Mouse (Mus musculus): ENCODE data around the gene Sall2. TPM values are rescaled to one million over a fixed set of nuclear protein-coding genes. Genes with fewer than 3 reads are reported as not detected.

Gene Sall2
- total and polyA plus RNA-seq, 3 experiments: 2.3 to 7.8 (median 5.2) TPM

GRCm38 (mm10) chr14:52279747-52280120, 48.8 kb downstream of the Sall2 start:
- Histone ChIP-seq H3K4me3 (ENCODE audit: low read depth, low read length) (peak overlapping the region; percentile 86), H3K4me1 (ENCODE audit: insufficient read depth, low read depth, low read length) (peaks cover 31% of the 10 kb centered on the region), H3K36me3 (replicated peaks) (peaks cover 42% of the 10 kb centered on the region), H3K9me3 (replicated peaks) (no peaks in the 10 kb centered on the region), H3K27me3 (ENCODE audit: insufficient read depth, low read length) (no peaks in the 10 kb centered on the region)
- DNase-seq (ENCODE audit: low spot score): peak; percentile 16
- ATAC-seq (ENCODE audit: extremely low read depth, insufficient number of reproducible peaks, low FRiP score, poor library complexity, severe bottlenecking): no peak
- TF ChIP-seq GATA2 (IDR thresholded peaks at IDR 0.05; ENCODE audit: borderline replicate concordance, low read depth, low read length) (no peak), GATA1 (IDR thresholded peaks at IDR 0.05; ENCODE audit: borderline replicate concordance, low read length) (no peak), TAL1 (conservative IDR thresholded peaks at IDR 0.05; ENCODE audit: low read depth, low read length) (no peak), POLR2AphosphoS5 (IDR thresholded peaks at IDR 0.05; ENCODE audit: insufficient replicate concordance, low read depth, low read length) (no peak), CTCF (IDR thresholded peaks at IDR 0.05; ENCODE audit: low read depth, low read length) (no peak)

GRCm38 (mm10) chr14:52278932-52279746, 49.4 kb downstream of the Sall2 start, which contains the start of the genes Tox4 and Rab2b:
Gene Tox4 (plus strand): TSS chr14:52279146.
Gene Rab2b (minus strand): TSS chr14:52279545.
- ATAC-seq (ENCODE audit: extremely low read depth, insufficient number of reproducible peaks, low FRiP score, poor library complexity, severe bottlenecking) (peak; percentile 97), DNase-seq (ENCODE audit: low spot score) (peak; percentile 95)
- Histone ChIP-seq H3K27me3 (ENCODE audit: insufficient read depth, low read length) (no peaks in the 10 kb centered on the region), H3K36me3 (replicated peaks) (peaks cover 41% of the 10 kb centered on the region), H3K4me3 (ENCODE audit: low read depth, low read length) (peak within 1 kb of the TSS; percentile 86), H3K9me3 (replicated peaks) (no peaks in the 10 kb centered on the region), H3K4me1 (ENCODE audit: insufficient read depth, low read depth, low read length) (peaks cover 29% of the 10 kb centered on the region)
- TF ChIP-seq TAL1 (conservative IDR thresholded peaks at IDR 0.05; ENCODE audit: low read depth, low read length): no peak
- TF ChIP-seq POLR2AphosphoS5 (IDR thresholded peaks at IDR 0.05; ENCODE audit: insufficient replicate concordance, low read depth, low read length): no peak
- TF ChIP-seq GATA1 (IDR thresholded peaks at IDR 0.05; ENCODE audit: borderline replicate concordance, low read length): no peak
- peak; percentile 80; the same call in 1 of the 2 replicates for TF ChIP-seq CTCF (IDR thresholded peaks at IDR 0.05; ENCODE audit: low read depth, low read length)
- no peak for TF ChIP-seq GATA2 (IDR thresholded peaks at IDR 0.05; ENCODE audit: borderline replicate concordance, low read depth, low read length)

GRCm38 (mm10) chr14:52277210-52277609, 51.4 kb downstream of the Sall2 start:
- DNase-seq (ENCODE audit: low spot score) (no peak), ATAC-seq (ENCODE audit: extremely low read depth, insufficient number of reproducible peaks, low FRiP score, poor library complexity, severe bottlenecking) (no peak)
- Histone ChIP-seq H3K4me3 (ENCODE audit: low read depth, low read length) (no peak overlapping the region), H3K36me3 (replicated peaks) (peaks cover 40% of the 10 kb centered on the region), H3K27me3 (ENCODE audit: insufficient read depth, low read length) (no peaks in the 10 kb centered on the region), H3K4me1 (ENCODE audit: insufficient read depth, low read depth, low read length) (peaks cover 16% of the 10 kb centered on the region), H3K9me3 (replicated peaks) (no peaks in the 10 kb centered on the region)
- TF ChIP-seq GATA1 (IDR thresholded peaks at IDR 0.05; ENCODE audit: borderline replicate concordance, low read length): no peak
- TF ChIP-seq CTCF (IDR thresholded peaks at IDR 0.05; ENCODE audit: low read depth, low read length): no peak
- no peak for TF ChIP-seq POLR2AphosphoS5 (IDR thresholded peaks at IDR 0.05; ENCODE audit: insufficient replicate concordance, low read depth, low read length)
- no peak for TF ChIP-seq GATA2 (IDR thresholded peaks at IDR 0.05; ENCODE audit: borderline replicate concordance, low read depth, low read length)
- TF ChIP-seq TAL1 (conservative IDR thresholded peaks at IDR 0.05; ENCODE audit: low read depth, low read length): no peak

GRCm38 (mm10) chr14:52272781-52273180, 55.8 kb downstream of the Sall2 start:
- no peak for DNase-seq (ENCODE audit: low spot score)
- peaks cover 60% of the 10 kb centered on the region for H3K36me3 ChIP-seq (replicated peaks)
- ATAC-seq (ENCODE audit: extremely low read depth, insufficient number of reproducible peaks, low FRiP score, poor library complexity, severe bottlenecking): no peak
- H3K9me3 ChIP-seq (replicated peaks): no peaks in the 10 kb centered on the region
- TF ChIP-seq GATA2 (IDR thresholded peaks at IDR 0.05; ENCODE audit: borderline replicate concordance, low read depth, low read length): no peak
- TF ChIP-seq CTCF (IDR thresholded peaks at IDR 0.05; ENCODE audit: low read depth, low read length): no peak
- no peak for TF ChIP-seq POLR2AphosphoS5 (IDR thresholded peaks at IDR 0.05; ENCODE audit: insufficient replicate concordance, low read depth, low read length)
- no peaks in the 10 kb centered on the region for H3K27me3 ChIP-seq (ENCODE audit: insufficient read depth, low read length)
- H3K4me3 ChIP-seq (ENCODE audit: low read depth, low read length): no peak overlapping the region
- H3K4me1 ChIP-seq (ENCODE audit: insufficient read depth, low read depth, low read length): peaks cover under 1% of the 10 kb centered on the region; the same call in 1 of the 2 replicates

Other genes with a start within 250 kb of the Sall2 start
- gene Hnrnpc, start 224.7 kb downstream of the Sall2 start, total RNA-seq (2014; fragmentation: Nextera tagmentation): 459 and 507 TPM in 2 replicates
- 383 and 544 TPM in 2 replicates for gene Hnrnpc, start 224.7 kb downstream of the Sall2 start, total RNA-seq (2017)
- 28.6 and 38.0 TPM in 2 replicates for gene Hnrnpc, start 224.7 kb downstream of the Sall2 start, polyA plus RNA-seq (2012)
- gene Rpgrip1, start 218.1 kb downstream of the Sall2 start, total RNA-seq (2014; fragmentation: Nextera tagmentation): 0.30 TPM in 1 of 2 replicates, not detected in the other
- 1.8 and 3.1 TPM in 2 replicates for gene Rpgrip1, start 218.1 kb downstream of the Sall2 start, total RNA-seq (2017)
- gene Rpgrip1, start 218.1 kb downstream of the Sall2 start, polyA plus RNA-seq (2012): 0.17 and 0.28 TPM in 2 replicates
- gene Supt16, start 131.3 kb downstream of the Sall2 start, total RNA-seq (2014; fragmentation: Nextera tagmentation): 173 and 179 TPM in 2 replicates
- 189 and 225 TPM in 2 replicates for gene Supt16, start 131.3 kb downstream of the Sall2 start, total RNA-seq (2017)
- 37.1 and 44.7 TPM in 2 replicates for gene Supt16, start 131.3 kb downstream of the Sall2 start, polyA plus RNA-seq (2012)
- gene Chd8, start 71.0 kb downstream of the Sall2 start, total RNA-seq (2014; fragmentation: Nextera tagmentation): 222 and 247 TPM in 2 replicates
- 57.6 and 78.7 TPM in 2 replicates for gene Chd8, start 71.0 kb downstream of the Sall2 start, total RNA-seq (2017)
- gene Chd8, start 71.0 kb downstream of the Sall2 start, polyA plus RNA-seq (2012): 16.0 and 22.6 TPM in 2 replicates
- 42.4 and 49.2 TPM in 2 replicates for gene Tox4, start 49.6 kb downstream of the Sall2 start, total RNA-seq (2014; fragmentation: Nextera tagmentation)
- gene Tox4, start 49.6 kb downstream of the Sall2 start, total RNA-seq (2017): 42.9 and 43.0 TPM in 2 replicates
- 33.1 and 37.2 TPM in 2 replicates for gene Tox4, start 49.6 kb downstream of the Sall2 start, polyA plus RNA-seq (2012)
- 31.2 and 33.2 TPM in 2 replicates for gene Rab2b, start 49.2 kb downstream of the Sall2 start, total RNA-seq (2014; fragmentation: Nextera tagmentation)
- 13.8 and 14.9 TPM in 2 replicates for gene Rab2b, start 49.2 kb downstream of the Sall2 start, total RNA-seq (2017)
- 0.62 and 0.91 TPM in 2 replicates for gene Rab2b, start 49.2 kb downstream of the Sall2 start, polyA plus RNA-seq (2012)
- 71.6 and 74.2 TPM in 2 replicates for gene Mettl3, start 23.6 kb downstream of the Sall2 start, total RNA-seq (2014; fragmentation: Nextera tagmentation)
- gene Mettl3, start 23.6 kb downstream of the Sall2 start, total RNA-seq (2017): 95.9 and 98.6 TPM in 2 replicates
- gene Mettl3, start 23.6 kb downstream of the Sall2 start, polyA plus RNA-seq (2012): 10.4 and 16.5 TPM in 2 replicates
- not detected in 2 replicates for gene Olfr1513, start 27.6 kb upstream of the Sall2 start, total RNA-seq (2014; fragmentation: Nextera tagmentation)
- 0.05 and 0.06 TPM in 2 replicates for gene Olfr1513, start 27.6 kb upstream of the Sall2 start, total RNA-seq (2017)
- not detected in 2 replicates for gene Olfr1513, start 27.6 kb upstream of the Sall2 start, polyA plus RNA-seq (2012)
- gene Olfr1512, start 50.4 kb upstream of the Sall2 start, total RNA-seq (2014; fragmentation: Nextera tagmentation): not detected in 2 replicates
- 0.22 TPM in 1 of 2 replicates, not detected in the other for gene Olfr1512, start 50.4 kb upstream of the Sall2 start, total RNA-seq (2017)
- not detected in 2 replicates for gene Olfr1512, start 50.4 kb upstream of the Sall2 start, polyA plus RNA-seq (2012)
- not detected in 2 replicates for gene Olfr1511, start 68.6 kb upstream of the Sall2 start, total RNA-seq (2014; fragmentation: Nextera tagmentation)
- not detected in 2 replicates for gene Olfr1511, start 68.6 kb upstream of the Sall2 start, total RNA-seq (2017)
- not detected in 2 replicates for gene Olfr1511, start 68.6 kb upstream of the Sall2 start, polyA plus RNA-seq (2012)
- not detected in 2 replicates for gene Olfr1510, start 85.6 kb upstream of the Sall2 start, total RNA-seq (2014; fragmentation: Nextera tagmentation)
- gene Olfr1510, start 85.6 kb upstream of the Sall2 start, total RNA-seq (2017): 0.23 and 0.27 TPM in 2 replicates
- not detected in 2 replicates for gene Olfr1510, start 85.6 kb upstream of the Sall2 start, polyA plus RNA-seq (2012)
- not detected in 2 replicates for gene Olfr1509, start 114.2 kb upstream of the Sall2 start, total RNA-seq (2014; fragmentation: Nextera tagmentation)
- 0.17 and 0.87 TPM in 2 replicates for gene Olfr1509, start 114.2 kb upstream of the Sall2 start, total RNA-seq (2017)
- gene Olfr1509, start 114.2 kb upstream of the Sall2 start, polyA plus RNA-seq (2012): not detected in 2 replicates
- gene Olfr1508, start 138.7 kb upstream of the Sall2 start, total RNA-seq (2014; fragmentation: Nextera tagmentation): not detected in 2 replicates
- 0.06 and 0.27 TPM in 2 replicates for gene Olfr1508, start 138.7 kb upstream of the Sall2 start, total RNA-seq (2017)
- not detected in 2 replicates for gene Olfr1508, start 138.7 kb upstream of the Sall2 start, polyA plus RNA-seq (2012)
- gene Olfr1507, start 167.0 kb upstream of the Sall2 start, total RNA-seq (2014; fragmentation: Nextera tagmentation): not detected in 2 replicates
- 0.16 and 0.35 TPM in 2 replicates for gene Olfr1507, start 167.0 kb upstream of the Sall2 start, total RNA-seq (2017)
- not detected in 2 replicates for gene Olfr1507, start 167.0 kb upstream of the Sall2 start, polyA plus RNA-seq (2012)